Mouse (Mus musculus): Measurements from ENCODE around the gene Rsph9. TPM values are rescaled to one million over a fixed set of nuclear protein-coding genes. Genes with fewer than 3 reads are reported as not detected.
A peak's percentile ranks its signal among the peaks of the same experiment; 100 is the strongest.

The Rsph9 gene
- polyA plus RNA-seq, 1 experiment from 2014 or later: 1.1 TPM

GRCm38 (mm10) chr17:46157131-46157530, 13.1 kb upstream of the Rsph9 start:
- Histone ChIP-seq H3K9ac (ENCODE audit: low read depth, low read length) (peak overlapping the region; percentile 15), H3K4me1 (ENCODE audit: control insufficient read depth, low read depth, low read length) (peaks cover 55% of the 10 kb centered on the region), H3K4me2 (ENCODE audit: low read depth, low read length) (peak overlapping the region; percentile 60), H3K4me3 (ENCODE audit: low read depth, low read length) (peak overlapping the region; percentile 33), H3K27ac (ENCODE audit: low read length) (peak overlapping the region; percentile 96), H3K36me3 (ENCODE audit: control insufficient read depth, insufficient read depth) (no peaks in the 10 kb centered on the region; the same call in 1 of the 2 replicates), H3K27me3 (ENCODE audit: control insufficient read depth, insufficient read depth, low read depth, low read length) (no peaks in the 10 kb centered on the region), H3K9me3 (replicated peaks; ENCODE audit: control insufficient read depth, low read length) (no peaks in the 10 kb centered on the region)
- WGBS (ENCODE audit: insufficient replicate concordance): 90% methylated on average over 8 of the region's 8 CpGs
- no peak for ATAC-seq (ENCODE audit: low read depth)

GRCm38 (mm10) chr17:46156680-46157079, 12.7 kb upstream of the Rsph9 start:
- Histone ChIP-seq H3K27me3 (ENCODE audit: control insufficient read depth, insufficient read depth, low read depth, low read length) (no peaks in the 10 kb centered on the region), H3K9me3 (replicated peaks; ENCODE audit: control insufficient read depth, low read length) (no peaks in the 10 kb centered on the region), H3K4me2 (ENCODE audit: low read depth, low read length) (peak overlapping the region; percentile 60), H3K9ac (ENCODE audit: low read depth, low read length) (peak overlapping the region; percentile 38), H3K4me3 (ENCODE audit: low read depth, low read length) (peak overlapping the region; percentile 33), H3K4me1 (ENCODE audit: control insufficient read depth, low read depth, low read length) (peaks cover 52% of the 10 kb centered on the region), H3K27ac (ENCODE audit: low read length) (peak overlapping the region; percentile 96), H3K36me3 (ENCODE audit: control insufficient read depth, insufficient read depth) (no peaks in the 10 kb centered on the region; the same call in 1 of the 2 replicates)
- peak; percentile 60 for ATAC-seq (ENCODE audit: low read depth)
- WGBS (ENCODE audit: insufficient replicate concordance): 49% methylated on average over 5 of the region's 5 CpGs

- Histone ChIP-seq H3K9me3 (replicated peaks; ENCODE audit: control insufficient read depth, low read length) (no peaks in the 10 kb centered on the region), H3K27ac (ENCODE audit: low read length) (peak overlapping the region; percentile 49; the same call in 1 of the 2 replicates), H3K36me3 (ENCODE audit: control insufficient read depth, insufficient read depth) (no peaks in the 10 kb centered on the region), H3K4me1 (ENCODE audit: control insufficient read depth, low read depth, low read length) (peaks cover 54% of the 10 kb centered on the region), H3K9ac (ENCODE audit: low read depth, low read length) (no peak overlapping the region), H3K4me2 (ENCODE audit: low read depth, low read length) (no peak overlapping the region), H3K27me3 (ENCODE audit: control insufficient read depth, insufficient read depth, low read depth, low read length) (no peaks in the 10 kb centered on the region), H3K4me3 (ENCODE audit: low read depth, low read length) (no peak overlapping the region)
- WGBS (ENCODE audit: insufficient replicate concordance): 69% methylated on average over 3 of the region's 3 CpGs
- no peak for ATAC-seq (ENCODE audit: low read depth)
Measured at GRCm38 (mm10) chr17:46154336-46154735, 10.3 kb upstream of the Rsph9 start.

- no peaks in the 10 kb centered on the region for H3K27me3 ChIP-seq (ENCODE audit: control insufficient read depth, insufficient read depth, low read depth, low read length)
- peaks cover 46% of the 10 kb centered on the region for H3K4me1 ChIP-seq (ENCODE audit: control insufficient read depth, low read depth, low read length)
- H3K27ac ChIP-seq (ENCODE audit: low read length): peak within 1 kb of the TSS; percentile 78
- ATAC-seq (ENCODE audit: low read depth): peak; percentile 85
- peak within 1 kb of the TSS; percentile 78 for H3K4me3 ChIP-seq (ENCODE audit: low read depth, low read length)
- H3K9me3 ChIP-seq (replicated peaks; ENCODE audit: control insufficient read depth, low read length): no peaks in the 10 kb centered on the region
- peak within 1 kb of the TSS; percentile 72 for H3K4me2 ChIP-seq (ENCODE audit: low read depth, low read length)
- H3K36me3 ChIP-seq (ENCODE audit: control insufficient read depth, insufficient read depth): peaks cover 11% of the 10 kb centered on the region
- WGBS (ENCODE audit: insufficient replicate concordance): 4% methylated on average over 33 of the region's 33 CpGs
- peak within 1 kb of the TSS; percentile 82 for H3K9ac ChIP-seq (ENCODE audit: low read depth, low read length)
Measured at GRCm38 (mm10) chr17:46152847-46153782, 9.1 kb upstream of the Rsph9 start, which contains the start of gene Mad2l1bp. Gene Mad2l1bp, minus strand, starts transcription at chr17:46153553.

- Histone ChIP-seq H3K27me3 (ENCODE audit: control insufficient read depth, insufficient read depth, low read depth, low read length) (no peaks in the 10 kb centered on the region), H3K9me3 (replicated peaks; ENCODE audit: control insufficient read depth, low read length) (no peaks in the 10 kb centered on the region), H3K27ac (ENCODE audit: low read length) (no peak overlapping the region), H3K9ac (ENCODE audit: low read depth, low read length) (no peak overlapping the region), H3K4me2 (ENCODE audit: low read depth, low read length) (no peak overlapping the region), H3K36me3 (ENCODE audit: control insufficient read depth, insufficient read depth) (peaks cover 2% of the 10 kb centered on the region; the same call in 1 of the 2 replicates), H3K4me1 (ENCODE audit: control insufficient read depth, low read depth, low read length) (peaks cover 21% of the 10 kb centered on the region), H3K4me3 (ENCODE audit: low read depth, low read length) (no peak overlapping the region)
- no peak for ATAC-seq (ENCODE audit: low read depth)
- 60% methylated on average over 3 of the region's 3 CpGs for WGBS (ENCODE audit: insufficient replicate concordance)
Measured at GRCm38 (mm10) chr17:46139872-46140271, 4.1 kb downstream of the Rsph9 start.

- no peaks in the 10 kb centered on the region for H3K9me3 ChIP-seq (replicated peaks; ENCODE audit: control insufficient read depth, low read length)
- no peaks in the 10 kb centered on the region for H3K27me3 ChIP-seq (ENCODE audit: control insufficient read depth, insufficient read depth, low read depth, low read length)
- 0 out of 2 replicates have a peak, but pooled peaks have one; percentile 37 for ATAC-seq (ENCODE audit: low read depth)
- H3K36me3 ChIP-seq (ENCODE audit: control insufficient read depth, insufficient read depth): no peaks in the 10 kb centered on the region
- no peak overlapping the region for H3K4me3 ChIP-seq (ENCODE audit: low read depth, low read length)
- no peak overlapping the region for H3K9ac ChIP-seq (ENCODE audit: low read depth, low read length)
- no peak overlapping the region for H3K27ac ChIP-seq (ENCODE audit: low read length)
- 27% methylated on average over 8 of the region's 8 CpGs for WGBS (ENCODE audit: insufficient replicate concordance)
- H3K4me1 ChIP-seq (ENCODE audit: control insufficient read depth, low read depth, low read length): peaks cover 9% of the 10 kb centered on the region
- H3K4me2 ChIP-seq (ENCODE audit: low read depth, low read length): no peak overlapping the region
Measured at GRCm38 (mm10) chr17:46138563-46139236, 5.3 kb downstream of the Rsph9 start.

GRCm38 (mm10) chr17:46132862-46133261, 11.2 kb downstream of the Rsph9 start:
- H3K9me3 ChIP-seq (replicated peaks; ENCODE audit: control insufficient read depth, low read length): no peaks in the 10 kb centered on the region
- 0 out of 2 replicates have a peak, but pooled peaks cover 4% of the 10 kb centered on the region for H3K36me3 ChIP-seq (ENCODE audit: control insufficient read depth, insufficient read depth)
- no peaks in the 10 kb centered on the region for H3K4me1 ChIP-seq (ENCODE audit: control insufficient read depth, low read depth, low read length)
- peak; percentile 30; the same call in 1 of the 2 replicates for ATAC-seq (ENCODE audit: low read depth)
- H3K4me2 ChIP-seq (ENCODE audit: low read depth, low read length): no peak overlapping the region
- no peak overlapping the region for H3K4me3 ChIP-seq (ENCODE audit: low read depth, low read length)
- no peak overlapping the region for H3K9ac ChIP-seq (ENCODE audit: low read depth, low read length)
- WGBS (ENCODE audit: insufficient replicate concordance): 32% methylated on average over 8 of the region's 8 CpGs
- H3K27me3 ChIP-seq (ENCODE audit: control insufficient read depth, insufficient read depth, low read depth, low read length): no peaks in the 10 kb centered on the region
- H3K27ac ChIP-seq (ENCODE audit: low read length): no peak overlapping the region

- H3K9ac ChIP-seq (ENCODE audit: low read depth, low read length): no peak overlapping the region
- no peaks in the 10 kb centered on the region for H3K27me3 ChIP-seq (ENCODE audit: control insufficient read depth, insufficient read depth, low read depth, low read length)
- no peaks in the 10 kb centered on the region for H3K9me3 ChIP-seq (replicated peaks; ENCODE audit: control insufficient read depth, low read length)
- no peaks in the 10 kb centered on the region for H3K4me1 ChIP-seq (ENCODE audit: control insufficient read depth, low read depth, low read length)
- no peak overlapping the region for H3K27ac ChIP-seq (ENCODE audit: low read length)
- no peak for ATAC-seq (ENCODE audit: low read depth)
- no peak overlapping the region for H3K4me2 ChIP-seq (ENCODE audit: low read depth, low read length)
- H3K4me3 ChIP-seq (ENCODE audit: low read depth, low read length): no peak overlapping the region
- peaks cover 4% of the 10 kb centered on the region; the same call in 1 of the 2 replicates for H3K36me3 ChIP-seq (ENCODE audit: control insufficient read depth, insufficient read depth)
- WGBS (ENCODE audit: insufficient replicate concordance): 16% methylated on average over 12 of the region's 12 CpGs
Measured at GRCm38 (mm10) chr17:46132058-46132718, 11.8 kb downstream of the Rsph9 start.
